Mouse (Mus musculus): ENCODE results near the gene Il16.

GRCm38 (mm10) chr7:83654196-83654595, 91.3 kb downstream of the Il16 start:
- TF ChIP-seq POLR2A (IDR thresholded peaks at IDR 0.05; ENCODE audit: insufficient read depth, low read length) (no peak), EP300 (IDR thresholded peaks at IDR 0.05; ENCODE audit: insufficient read depth, low read depth, low read length) (no peak)
